Mouse (Mus musculus) c-Kit-positive CD71-positive TER-119-negative erythroid progenitor cells, embryonic 14.5 days (primary cell): Measurements from ENCODE around the gene Lgr6.

Experiments used
- DNase-seq: peaks from one replicate; pipeline ENCODE4 v3.0.0-alpha.2; 2013; ENCODE audit warnings: low read depth

Lgr6 gene

DNA sequence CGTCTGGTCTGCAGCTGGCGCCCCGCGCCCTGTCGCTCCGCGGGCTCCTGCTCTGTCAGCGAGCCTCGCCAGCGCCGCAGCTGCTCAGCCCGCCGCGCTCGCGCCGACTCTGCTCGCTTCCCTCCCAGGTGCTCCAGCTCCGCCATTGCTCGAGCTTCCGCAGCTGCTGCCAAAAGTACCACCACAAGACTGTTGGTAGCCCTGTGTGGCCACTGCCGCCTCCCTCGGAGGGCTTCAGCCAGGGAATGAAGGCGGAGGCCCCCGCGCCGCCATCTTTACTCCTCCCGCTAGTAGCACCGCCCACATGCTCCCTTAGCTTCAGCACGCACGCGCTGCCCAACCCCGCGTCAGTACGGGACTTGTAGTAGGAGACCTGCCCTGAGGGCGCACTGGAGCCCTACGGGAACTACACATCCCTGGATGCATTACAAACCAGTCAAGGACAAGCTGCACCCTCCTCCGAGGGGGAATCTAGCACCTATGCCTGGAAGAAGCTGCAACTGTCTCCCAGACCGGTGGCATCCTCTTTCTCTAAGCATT is 149.4 kb downstream of the Lgr6 start, which contains the start of gene Ppp1r12b:
Gene Ppp1r12b (minus strand): TSS at position 306 of the 540 bp plus-strand sequence.
- DNase-seq = peak; percentile 89

DNA sequence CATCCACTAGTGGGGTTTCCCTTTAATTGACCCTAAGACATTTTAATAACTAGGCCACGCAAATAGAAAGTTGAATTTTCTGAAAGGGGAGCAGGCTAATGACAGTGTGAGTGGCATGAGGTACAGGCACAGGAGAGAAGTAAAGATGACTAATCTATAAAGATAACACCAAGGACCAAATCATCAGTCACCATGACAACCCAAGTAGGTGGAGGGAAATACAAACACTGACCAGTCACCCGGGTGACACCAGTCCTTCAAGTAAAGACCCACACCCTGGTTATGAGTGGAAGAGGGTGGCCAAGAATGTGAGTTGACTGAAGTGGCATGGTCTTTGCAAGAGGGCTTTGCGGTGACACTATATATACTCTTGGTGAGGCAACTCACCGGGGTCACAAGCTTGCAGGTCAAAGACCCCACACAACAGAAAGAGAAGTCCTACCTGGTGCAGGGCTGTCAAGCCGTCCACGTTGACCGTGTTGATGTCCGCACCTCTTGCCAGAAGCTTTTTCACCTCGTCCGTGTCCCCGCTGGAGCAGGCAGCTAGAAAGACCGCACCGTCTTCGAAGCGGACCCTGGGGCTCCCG is 149.9 kb downstream of the Lgr6 start:
- DNase-seq = no peak

DNA sequence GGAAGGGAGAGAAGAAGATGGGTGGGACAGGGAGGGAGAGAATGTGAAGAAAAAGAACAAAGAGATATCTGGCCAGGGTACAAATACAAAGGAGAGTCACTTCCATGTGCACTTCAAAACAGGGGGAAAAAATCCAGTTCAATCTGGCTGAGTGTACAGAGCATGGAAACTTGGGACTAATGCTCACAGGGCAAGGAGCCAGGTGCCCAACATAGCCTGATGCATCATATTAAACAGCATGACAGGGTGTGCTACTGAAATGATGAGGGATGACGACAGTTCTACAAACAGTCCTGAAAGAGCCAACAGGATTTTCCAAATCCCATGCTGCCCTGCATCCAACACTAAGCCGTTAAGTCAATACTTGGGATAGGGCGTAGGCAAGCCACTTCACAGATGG is 155.1 kb downstream of the Lgr6 start:
- DNase-seq = no peak

DNA sequence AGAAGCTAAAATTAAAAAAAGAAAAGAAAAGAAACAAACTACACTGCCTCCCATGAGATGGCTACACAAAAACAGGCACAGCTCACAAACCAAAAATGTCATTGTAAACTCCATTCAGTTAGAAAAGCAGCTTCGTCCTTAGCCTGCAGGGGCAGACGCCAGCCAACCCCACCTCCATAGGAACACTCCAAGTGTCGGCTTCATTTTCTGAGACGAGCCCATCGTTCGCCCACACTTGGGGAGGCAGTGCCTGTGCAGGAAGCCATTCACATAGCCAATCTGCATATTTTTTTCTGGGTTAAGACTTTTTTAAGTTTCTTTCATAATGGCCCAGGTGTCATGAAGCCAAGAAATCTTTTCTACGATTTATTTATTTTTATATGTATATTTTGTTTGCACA is 157.5 kb downstream of the Lgr6 start:
- DNase-seq = no peak

DNA sequence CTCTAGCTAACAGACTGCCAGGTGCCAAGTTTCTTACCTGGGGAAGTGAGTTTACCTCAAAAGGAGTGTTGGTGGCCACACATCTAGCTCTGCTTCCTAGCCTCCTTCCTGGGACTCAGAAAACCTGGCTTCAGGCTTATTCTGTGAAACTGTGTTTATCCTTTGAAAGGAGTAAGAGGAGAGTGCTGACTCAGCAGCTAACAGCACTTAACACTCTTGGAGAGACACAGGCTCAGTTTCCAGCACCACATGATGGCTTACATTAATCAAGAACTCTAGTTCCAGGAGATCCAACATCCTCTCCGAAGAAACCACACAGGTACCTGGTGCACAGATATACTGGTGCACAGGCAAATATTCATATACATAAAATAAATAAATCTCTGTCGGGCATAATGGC is 162.2 kb downstream of the Lgr6 start:
- DNase-seq = no peak

DNA sequence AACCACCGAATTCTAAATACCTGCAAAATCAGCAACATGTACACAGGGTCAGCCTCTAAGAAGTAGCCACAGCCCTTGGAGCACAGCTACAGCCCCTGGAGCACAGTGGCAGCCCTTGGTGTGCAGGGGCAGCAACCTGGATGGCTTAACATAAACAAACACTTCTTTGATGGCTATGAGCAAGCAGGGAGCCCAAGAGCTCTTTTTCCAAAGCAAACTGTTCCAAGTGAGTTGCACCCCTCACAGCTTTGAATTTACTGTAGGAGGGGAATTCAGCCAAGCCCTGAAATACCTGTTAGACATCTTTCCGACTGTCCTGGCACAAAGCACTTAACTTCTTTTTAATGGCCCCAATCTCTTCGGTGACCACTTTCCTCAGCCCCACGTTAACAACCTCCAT is 164.2 kb downstream of the Lgr6 start:
- DNase-seq = no peak

DNA sequence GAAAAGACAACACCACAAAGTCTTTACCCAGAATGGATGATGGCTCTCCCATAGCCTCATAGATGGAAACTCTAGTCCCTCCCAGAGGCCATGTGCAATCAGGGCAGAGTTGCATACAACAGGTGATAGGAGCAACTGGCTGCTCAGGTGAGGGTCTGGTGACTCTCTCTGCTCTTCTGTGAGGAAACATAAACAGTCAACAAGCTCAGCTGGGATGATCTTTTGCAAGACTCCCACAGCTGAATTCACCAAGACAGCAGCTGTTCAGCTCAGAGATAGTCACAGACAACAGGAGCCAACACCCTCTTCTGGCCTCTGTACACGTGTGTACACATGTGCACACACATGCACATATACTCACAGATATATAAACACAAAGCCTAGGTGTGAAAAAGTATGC is 166.8 kb downstream of the Lgr6 start:
- DNase-seq = no peak

DNA sequence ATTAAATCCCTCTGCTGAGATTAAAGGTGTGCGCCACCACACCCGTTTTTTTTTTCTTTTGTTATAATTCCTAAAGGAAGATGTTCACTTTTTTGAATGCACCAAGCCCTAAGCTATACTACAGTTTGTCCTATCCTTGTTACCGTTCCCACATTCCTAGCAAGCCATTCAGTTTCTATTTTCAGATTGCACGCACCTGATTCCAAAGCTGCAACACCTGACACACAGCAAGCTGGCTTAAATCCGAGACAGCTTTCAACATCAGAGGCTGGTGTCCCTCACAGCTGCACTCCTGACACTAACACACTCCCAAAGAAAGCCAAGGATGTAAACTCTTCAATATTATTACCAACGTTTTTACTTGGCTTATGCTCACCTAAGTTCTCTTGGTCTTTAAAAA is 168.7 kb downstream of the Lgr6 start:
- no peak for DNase-seq
